Mouse (Mus musculus): ENCODE measurements around the gene Tbx20.

DNA sequence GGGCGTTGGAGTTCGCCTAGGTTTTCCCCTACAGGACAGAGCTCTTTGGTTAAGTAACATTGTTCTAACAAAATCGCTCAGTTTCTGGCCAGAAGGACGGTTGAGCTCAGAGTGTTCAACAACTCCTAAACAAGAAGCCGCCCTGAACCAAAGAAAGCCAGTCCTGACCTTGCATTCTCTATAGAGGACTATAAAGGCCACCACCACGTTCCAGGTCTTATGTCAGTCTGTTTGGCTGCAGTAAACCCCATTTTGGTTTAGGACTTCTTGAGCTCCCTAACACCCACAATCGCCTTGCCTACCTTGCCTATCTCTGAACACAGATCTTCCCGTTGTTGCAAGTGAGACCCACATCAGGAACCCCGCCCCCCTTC, 77.7 kb downstream of the Tbx20 start:
- TF ChIP-seq MAX (IDR thresholded peaks at IDR 0.05) (no peak), CTCF (IDR thresholded peaks at IDR 0.05; ENCODE audit: control insufficient read depth, insufficient read depth, insufficient read length) (no peak), MYOG (IDR thresholded peaks at IDR 0.05; ENCODE audit: control insufficient read depth, extremely low read depth, insufficient read length) (no peak), MYOD1 (IDR thresholded peaks at IDR 0.05; ENCODE audit: control insufficient read depth, insufficient read length, low read depth) (no peak), CEBPB (IDR thresholded peaks at IDR 0.05; ENCODE audit: low read depth) (no peak), FOSL1 (IDR thresholded peaks at IDR 0.05; ENCODE audit: insufficient read depth, low read length, poor library complexity, severe bottlenecking) (no peak)
